Mouse (Mus musculus) heart, adult 18-20 months (tissue): Measurements from ENCODE around the gene Eif4e3. TPM values are rescaled to one million over a fixed set of nuclear protein-coding genes. Genes with fewer than 3 reads are reported as not detected.

Experiments
- DNase-seq, 2 experiments: peaks; one replicate each; pipeline ENCODE4 v3.0.0; 2021 to 2022; ENCODE audit warnings: mixed read lengths in 1 of 2
- long read RNA-seq, 2 experiments: library from polyadenylated mRNA; stranded (forward); transcript quantifications; one replicate each; pipeline ENCODE4 v2.0.0; 2021
- total RNA-seq, 2 experiments: library from RNA; stranded (reverse); gene quantifications; 2 replicates each; pipeline ENCODE4 v1.2.3; 2021

Gene Eif4e3
- 10 to 100 TPM; 44.5 to 45.6 TPM for total RNA-seq
- long read RNA-seq, experiment 1, transcript Eif4e3-201 (7 exons, 2,515 nt): major isoform, 86 of 95 reads
- long read RNA-seq, experiment 1, partial matches to known transcripts: 1 of 95 reads
- long read RNA-seq, experiment 1, other reads (novel, unspliced or antisense): 8 of 95 reads
- long read RNA-seq, experiment 2, transcript Eif4e3-201 (7 exons, 2,515 nt): major isoform, 41 of 44 reads
- long read RNA-seq, experiment 2, partial matches to known transcripts: 2 of 44 reads
- long read RNA-seq, experiment 2, other reads (novel, unspliced or antisense): 1 of 44 reads

DNA sequence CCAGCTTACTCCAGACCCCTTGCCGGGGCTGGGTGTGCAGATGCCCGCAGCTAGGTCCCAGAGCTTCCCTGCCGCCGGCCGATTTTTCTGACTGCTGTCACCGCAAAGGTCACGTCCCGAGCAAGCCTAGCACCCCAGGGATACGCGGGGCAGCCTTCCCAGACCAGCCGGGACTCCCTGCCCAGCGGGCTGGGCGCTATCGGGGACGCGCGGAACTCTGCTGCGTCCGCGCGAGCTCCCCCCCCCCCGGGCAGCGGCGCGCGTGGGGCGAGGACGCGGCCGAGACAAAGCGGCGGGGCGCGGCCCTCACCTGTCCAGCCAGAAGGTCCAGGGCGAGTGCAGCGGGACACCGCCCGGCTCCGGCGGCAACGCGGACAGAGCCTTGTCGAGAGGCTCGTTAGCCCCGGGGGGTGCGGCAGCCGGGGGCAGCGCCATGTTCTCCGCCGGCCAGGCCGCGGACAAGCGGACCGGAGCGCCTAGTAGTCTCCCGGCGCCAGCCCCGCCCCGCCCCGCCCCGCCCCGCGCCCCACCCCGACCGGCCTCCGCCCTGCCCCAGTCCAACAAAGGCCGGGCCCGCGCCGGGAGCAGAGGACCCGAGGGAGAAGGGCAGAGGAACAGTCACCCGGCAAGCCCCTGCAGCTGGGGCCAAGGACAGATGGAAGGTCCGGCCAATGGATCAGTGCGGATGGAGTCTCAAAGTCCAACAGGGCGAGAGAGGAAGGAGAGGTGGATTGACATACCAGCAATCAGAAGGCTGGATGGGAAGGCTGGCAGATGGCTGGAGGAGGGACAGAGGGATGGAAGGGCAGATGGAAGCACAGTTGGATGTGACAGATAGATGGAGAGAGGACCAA lies at the start of gene Eif4e3, which contains the start of gene Gm20696:
Gene Eif4e3 (minus strand): TSS at position 454 of the 854 bp plus-strand sequence.
Gene Gm20696 (minus strand): TSS at position 480 of the 854 bp plus-strand sequence.
- peak; percentile 78 to 82 for DNase-seq

DNA sequence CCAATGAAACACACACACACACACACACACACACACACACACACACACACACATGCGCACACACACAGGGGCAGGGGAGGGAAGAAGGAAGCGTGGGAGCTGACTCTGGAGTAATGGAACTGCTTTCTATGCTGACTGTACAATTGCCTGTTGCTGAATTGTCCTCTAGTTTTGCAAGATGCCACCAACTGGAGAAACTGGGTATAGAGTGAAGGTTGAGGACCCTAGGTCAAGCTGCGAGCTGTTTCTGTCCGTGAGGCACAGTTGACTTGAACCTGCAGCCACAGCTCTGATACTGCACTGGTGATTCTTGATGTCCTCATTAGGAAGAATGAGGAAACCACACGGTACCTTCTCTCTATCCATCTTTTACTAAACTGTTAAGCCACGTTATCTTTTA lies 49.3 kb upstream of the Eif4e3 start:
- DNase-seq: no peak

DNA sequence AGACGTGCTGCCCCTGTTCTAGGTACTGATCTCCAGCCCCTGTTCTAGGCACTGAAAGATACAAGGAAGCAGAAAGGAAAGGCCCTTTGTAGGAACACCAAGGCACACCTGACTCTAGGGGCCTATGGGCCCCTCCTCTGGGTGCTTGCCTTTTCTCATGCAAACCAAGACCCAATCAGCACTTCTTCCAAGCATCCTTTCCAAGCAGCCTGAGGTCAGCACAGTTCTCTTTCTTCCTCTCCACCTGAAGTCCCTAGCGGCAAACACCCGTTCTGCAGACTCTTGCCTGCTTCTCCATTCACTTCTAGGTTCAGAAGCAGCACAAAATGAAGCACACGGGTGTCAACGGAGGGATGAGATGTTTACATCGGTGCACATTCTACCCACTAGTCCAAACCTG lies 48.6 kb upstream of the Eif4e3 start:
- DNase-seq: no peak

DNA sequence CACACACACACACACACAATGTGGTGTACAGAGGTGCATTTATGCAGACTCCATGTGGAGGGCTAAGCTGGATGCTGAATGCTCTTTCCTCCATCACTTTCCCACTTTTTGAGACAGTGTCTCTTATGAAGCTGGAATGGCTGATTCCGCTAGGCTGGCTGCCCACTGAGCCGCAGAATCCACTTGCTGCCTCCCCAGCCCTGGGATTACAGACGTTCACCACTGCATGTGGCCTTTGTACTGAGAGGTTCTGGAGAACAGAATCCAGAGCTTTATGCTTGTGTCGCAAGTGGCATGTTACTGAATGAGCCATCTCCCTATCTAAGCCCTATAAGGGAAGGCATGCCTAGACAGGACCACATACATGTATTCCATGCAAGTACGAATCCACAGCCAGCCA lies 46.7 kb upstream of the Eif4e3 start:
- no peak for DNase-seq

DNA sequence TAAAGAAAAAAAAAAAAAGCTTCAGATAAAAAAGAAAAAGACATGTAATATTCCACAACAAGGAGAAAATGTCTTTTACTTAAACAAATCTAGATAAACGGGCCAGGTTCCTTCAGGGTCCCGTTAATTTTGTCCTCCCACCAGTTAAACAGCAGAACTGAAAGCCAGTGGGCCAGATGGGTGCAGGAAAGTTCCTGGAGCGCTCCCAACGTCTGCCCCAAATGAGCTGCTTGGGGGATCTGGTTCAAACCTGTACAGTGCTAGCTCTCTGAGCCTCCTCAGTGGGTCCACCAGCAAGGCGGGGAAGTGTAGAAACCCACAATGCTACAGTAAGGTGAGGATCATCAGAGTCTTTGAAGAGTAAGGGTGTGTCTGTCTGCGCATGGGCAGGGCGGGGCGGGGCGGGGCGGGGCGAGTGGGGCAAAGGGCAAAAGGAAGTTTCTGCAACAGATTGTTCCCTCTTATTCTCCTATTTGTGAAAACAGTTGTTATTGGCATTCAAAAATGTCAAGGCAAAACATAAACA lies 45.1 kb upstream of the Eif4e3 start:
- no peak for DNase-seq

DNA sequence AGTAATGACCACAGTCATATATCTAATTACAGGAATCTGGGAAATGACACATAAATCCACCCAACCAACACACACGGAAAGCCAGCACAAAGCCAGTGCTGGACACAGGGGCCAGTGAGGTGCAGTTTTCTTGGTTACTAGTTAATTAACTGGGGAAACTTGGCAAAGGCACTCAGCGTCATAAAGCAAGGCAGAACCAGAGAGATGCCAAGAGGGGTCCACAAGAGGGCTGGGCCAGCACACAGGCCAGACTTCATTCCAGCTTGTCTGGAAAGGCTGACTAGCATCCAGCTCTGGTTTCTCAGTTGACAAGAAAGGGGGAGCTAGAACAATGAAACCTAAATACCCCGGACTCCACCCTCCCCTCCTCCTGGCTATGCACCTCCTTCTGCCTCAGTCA lies 33.9 kb upstream of the Eif4e3 start:
- no peak for DNase-seq

DNA sequence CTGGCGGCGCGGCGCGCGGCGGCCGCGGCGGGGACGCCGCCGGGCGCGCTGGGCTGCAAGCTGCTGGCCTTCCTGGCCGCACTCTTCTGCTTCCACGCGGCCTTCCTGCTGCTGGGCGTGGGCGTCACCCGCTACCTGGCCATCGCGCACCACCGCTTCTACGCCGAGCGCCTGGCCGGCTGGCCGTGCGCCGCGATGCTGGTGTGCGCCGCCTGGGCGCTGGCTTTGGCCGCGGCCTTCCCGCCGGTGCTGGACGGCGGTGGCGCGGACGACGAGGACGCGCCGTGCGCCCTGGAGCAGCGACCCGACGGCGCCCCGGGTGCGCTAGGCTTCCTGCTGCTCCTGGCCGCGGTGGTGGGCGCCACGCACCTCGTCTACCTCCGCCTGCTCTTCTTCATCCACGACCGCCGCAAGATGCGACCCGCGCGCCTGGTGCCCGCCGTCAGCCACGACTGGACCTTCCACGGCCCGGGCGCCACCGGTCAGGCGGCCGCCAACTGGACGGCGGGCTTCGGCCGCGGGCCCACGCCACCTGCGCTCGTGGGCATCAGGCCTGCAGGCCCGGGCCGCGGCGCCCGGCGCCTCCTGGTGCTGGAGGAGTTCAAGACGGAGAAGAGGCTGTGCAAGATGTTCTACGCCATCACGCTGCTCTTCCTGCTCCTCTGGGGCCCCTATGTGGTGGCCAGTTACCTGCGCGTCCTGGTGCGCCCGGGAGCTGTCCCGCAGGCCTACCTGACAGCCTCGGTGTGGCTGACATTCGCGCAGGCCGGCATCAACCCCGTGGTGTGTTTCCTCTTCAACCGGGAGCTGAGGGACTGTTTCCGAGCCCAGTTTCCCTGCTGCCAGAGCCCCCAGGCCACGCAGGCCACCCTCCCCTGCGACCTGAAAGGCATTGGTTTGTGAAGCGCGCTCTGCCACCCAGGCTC lies 26.6 kb upstream of the Eif4e3 start:
- DNase-seq: peak in 1 of 2 experiments; percentile 7

DNA sequence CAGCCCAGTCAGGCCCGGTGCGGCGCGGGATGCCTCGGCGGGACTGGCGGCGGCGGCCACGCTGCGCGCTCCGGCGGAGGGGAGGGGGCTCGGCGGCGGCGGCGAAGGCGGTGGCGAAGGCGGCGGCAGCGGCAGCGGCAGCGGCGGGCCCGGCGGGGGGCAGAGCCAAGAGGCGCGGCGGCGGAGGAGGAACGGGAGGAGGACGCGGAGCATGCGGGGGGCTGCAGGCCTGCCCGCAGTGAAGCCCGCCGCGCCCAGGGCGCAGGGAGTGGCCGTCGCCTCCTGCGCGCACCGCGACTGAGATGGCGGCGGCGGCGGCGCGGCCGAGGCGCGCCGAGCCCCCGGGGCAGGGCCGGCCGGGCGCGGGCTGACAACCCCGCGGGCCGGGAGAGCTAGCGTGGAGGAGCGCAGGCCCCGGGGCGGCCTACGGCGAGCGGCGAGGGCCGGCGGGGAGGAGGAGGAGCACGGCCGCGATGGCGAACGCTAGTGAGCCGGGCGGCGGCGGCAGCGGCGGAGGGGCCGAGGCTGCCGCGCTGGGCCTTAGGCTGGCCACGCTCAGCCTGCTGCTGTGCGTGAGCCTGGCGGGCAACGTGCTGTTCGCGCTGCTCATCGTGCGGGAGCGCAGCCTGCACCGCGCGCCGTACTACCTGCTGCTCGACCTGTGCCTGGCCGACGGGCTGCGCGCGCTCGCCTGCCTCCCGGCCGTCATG lies 25.8 kb upstream of the Eif4e3 start, which contains the start of gene Gpr27:
Gene Gpr27 (plus strand): TSS at position 474 of the 710 bp plus-strand sequence.
- DNase-seq: peak; percentile 8 to 12

DNA sequence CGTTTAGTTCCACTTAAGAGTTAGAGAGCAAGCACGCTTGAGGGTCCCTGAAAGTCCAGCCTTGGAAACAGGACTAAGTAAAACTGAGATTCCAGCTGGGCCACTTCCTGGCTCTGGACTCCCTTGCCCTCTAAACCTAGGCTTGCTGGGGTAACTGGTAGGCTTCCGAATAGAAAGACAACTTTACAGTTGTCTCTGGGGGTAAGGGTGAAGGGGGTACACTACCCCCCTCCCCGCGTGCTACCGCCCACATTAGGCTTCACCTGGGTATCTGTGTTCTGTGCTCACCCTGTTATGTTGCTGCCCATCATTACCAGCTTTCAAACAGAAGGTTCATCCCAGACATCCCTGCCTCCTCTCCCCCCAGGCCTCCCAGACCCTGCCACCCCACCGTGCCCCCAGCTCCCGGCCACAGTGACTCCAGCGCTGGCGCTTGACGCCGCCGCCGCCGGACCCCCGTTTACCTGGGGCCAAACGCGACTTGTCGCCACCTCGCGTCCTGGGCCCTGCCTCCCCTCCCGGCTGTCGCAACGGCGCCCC lies 25.2 kb upstream of the Eif4e3 start:
- DNase-seq: no peak

DNA sequence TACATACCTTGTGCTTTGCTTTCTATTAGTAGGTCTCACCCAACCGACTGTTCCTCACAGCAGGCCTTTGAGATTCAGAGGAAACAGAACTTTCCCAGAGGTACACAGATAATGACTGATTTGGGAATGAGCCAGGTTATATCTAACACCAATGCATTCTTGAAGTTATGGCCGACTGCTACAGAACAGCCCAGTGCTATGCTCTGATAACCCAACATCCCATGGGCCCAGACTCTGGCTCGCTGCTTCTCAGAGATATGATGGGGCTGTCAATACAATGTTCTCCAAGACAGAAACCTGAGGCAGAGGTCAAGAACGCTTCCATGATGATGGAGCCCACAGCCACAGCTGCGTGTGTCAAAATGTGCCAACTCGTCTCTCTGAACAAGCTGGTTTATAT lies 21.9 kb upstream of the Eif4e3 start:
- DNase-seq: no peak

DNA sequence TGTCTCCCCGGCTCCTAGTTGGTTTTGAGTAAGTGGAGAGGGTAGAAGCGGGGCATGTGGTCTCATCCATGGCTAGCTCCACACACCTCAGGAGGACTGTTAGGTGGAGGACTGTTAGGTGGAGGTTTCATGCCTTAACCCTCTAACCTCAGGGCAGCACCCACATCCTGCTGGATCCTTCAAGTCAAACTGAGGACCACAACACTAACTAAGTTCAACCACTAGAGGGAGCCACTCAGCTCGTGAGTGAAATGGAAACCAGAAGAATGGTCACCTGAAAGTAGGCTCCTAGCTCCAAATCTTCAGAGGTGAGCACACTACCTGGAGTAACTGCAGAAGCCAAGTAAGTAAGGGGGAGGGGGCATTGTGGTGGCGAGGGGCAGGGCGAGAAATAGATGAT lies 18.3 kb upstream of the Eif4e3 start:
- peak in 1 of 2 experiments; percentile 14 for DNase-seq

DNA sequence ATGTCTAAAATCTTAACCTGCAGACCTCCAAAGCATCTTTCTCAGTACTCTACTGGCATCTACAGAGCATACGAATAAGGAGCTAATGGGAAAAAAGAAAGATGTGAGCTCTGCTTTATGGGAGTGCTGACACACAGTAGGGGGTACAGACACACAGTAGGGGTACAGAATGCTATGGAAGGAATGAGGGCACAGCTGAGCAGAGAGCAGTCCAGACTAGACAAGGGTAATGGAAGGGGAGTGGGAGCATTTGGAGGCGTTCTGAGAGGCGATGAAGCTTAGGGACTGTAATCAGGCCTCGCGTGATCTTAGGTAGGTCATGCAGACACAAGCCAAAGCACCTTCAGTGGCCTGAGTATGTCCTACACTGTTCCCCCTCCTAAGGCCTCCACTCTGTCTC lies 17.4 kb upstream of the Eif4e3 start:
- DNase-seq: no peak

DNA sequence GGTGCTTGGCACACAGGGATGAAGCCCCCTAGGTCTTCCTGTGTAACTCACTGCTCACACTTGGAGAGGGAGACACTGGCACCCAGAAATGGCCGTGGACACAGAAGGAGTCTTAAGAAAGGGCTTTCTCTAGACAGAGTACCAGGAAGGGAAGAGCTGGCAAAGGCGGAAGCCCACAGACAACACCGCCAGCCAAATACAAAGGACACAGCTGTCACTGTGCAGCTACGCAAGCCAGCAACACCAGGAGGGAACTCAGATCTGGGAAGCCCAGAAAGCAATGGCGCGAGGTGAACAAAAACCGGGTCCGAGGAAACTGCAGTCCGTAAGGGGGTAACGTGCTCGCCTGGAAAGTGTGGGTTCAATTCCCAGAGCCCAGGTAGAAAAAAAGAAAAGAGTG lies 11.5 kb upstream of the Eif4e3 start:
- DNase-seq: no peak

DNA sequence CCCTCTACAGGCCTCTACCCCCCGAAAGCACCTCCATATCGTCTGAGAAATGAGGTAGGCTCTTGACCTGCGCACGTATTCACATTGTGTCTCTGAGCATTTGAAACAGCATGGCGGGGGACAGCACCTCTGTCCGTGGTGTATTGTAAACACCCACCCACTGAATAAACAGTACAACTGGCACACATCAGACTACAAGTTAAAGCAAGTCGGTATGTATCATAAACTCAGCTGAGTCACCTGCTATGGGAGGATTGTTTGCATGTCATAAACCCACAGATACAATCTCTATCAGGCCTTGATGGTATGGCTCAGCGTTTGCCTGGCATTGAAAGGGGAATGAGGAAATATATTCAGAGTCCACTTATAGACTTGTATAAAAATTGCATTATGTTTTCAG lies 10.8 kb upstream of the Eif4e3 start:
- DNase-seq: no peak

DNA sequence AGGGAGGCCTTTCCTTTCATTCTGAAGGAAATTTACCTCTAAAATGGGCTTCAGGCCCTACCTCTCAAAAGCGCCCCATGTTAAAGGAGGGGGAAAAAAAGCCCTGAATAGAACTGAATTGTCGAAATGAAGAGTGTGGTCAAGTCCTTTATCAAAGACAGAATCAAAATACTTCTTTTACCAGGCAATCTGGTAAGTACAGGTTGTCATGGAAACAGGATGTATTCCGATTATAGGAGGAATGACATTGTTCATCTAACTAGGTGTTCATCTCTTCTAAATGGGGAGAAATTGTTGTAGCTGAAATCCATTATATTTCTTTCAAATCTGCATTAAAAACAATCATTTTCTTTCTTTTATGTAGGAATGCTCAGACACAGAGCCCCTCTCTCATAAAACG lies 7.9 kb upstream of the Eif4e3 start:
- DNase-seq: no peak

DNA sequence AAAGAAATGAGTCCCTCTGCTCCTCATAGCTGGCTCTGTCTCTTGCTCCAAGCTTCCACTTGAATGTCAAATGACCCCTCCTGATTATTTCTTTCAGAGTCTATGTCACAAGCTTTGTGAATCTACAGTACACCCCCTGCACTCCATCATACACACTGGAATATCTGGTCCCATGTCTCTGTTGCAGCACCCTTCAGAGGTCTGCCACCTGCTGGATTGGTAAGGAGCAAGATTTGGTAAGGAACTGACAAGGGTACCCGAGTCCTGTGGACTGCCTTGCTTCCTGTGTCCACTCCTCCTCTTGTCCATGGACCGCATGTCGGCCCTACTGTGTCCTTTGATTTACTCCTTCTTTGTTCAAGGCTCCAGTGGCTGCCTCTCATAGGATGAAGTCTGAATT lies 5.2 kb upstream of the Eif4e3 start:
- DNase-seq: no peak

DNA sequence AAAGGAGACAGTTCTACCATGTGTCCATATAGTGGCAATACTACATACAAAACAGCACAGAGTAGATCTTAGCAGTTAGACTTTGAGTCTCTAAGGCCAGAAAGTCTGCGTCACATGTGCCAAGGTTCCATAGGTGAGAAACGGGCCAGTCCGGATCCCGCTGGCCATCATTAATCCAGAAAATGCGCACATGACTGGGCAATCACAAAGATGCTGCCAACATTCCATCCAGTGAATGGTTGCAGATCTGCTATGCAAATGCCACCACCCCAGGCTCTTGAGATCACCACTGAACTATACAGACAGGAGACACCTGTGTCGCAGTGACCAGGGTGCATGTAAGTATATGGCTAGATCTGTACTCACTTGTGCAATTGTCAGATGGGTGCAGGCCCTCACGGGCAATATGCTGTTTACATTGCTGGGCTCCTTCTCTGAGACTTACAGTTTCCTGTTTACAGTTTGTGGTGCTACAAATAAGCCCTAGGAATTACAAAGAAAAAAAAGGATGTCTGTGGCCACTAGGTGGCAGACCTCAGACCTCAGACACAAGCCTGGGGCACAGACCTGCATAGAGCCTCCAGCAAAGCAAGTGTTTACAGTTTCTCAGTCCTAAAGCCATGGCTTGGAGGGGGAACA lies 4.0 kb upstream of the Eif4e3 start:
- peak; percentile 53 to 69 for DNase-seq

DNA sequence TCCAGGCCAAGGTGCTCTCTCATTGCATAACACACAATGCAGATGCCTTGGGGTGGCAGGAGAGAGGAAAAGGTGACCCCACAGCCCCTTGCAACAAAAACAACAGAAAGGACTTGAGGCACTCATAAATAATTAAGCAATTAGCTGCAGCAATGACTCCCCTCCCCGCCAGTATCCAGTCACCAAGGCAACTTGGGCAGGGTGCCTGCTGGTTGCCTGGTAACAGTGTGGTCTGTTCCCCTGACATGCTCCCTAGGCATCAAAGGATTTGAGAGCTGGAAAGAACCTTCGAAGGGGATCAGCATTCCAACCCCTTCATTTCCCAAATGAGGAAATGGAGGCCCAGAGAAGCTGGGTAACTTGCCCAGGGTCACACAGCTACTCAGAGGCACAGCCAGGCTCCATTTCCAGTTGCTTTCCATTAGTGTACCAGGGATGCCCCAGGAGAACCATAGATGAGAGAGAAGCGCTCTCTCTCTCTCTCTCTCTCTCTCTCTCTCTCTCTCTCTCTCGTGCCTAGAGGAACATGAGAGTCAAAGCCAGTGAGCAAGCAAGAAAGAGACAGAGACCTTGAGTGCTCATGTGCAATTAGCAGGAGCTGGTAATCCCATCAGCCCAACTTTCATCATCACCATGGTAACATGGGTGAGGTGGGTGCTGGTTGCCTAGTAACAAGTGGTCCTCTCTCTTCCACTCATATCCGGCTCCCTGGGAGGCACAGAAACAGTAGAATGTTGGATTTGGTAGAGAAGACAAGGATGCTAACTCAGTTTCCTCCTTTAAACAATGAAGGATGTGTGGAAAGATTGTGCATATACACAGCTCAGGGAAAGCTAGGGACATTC lies 3.1 kb upstream of the Eif4e3 start:
- DNase-seq: no peak

DNA sequence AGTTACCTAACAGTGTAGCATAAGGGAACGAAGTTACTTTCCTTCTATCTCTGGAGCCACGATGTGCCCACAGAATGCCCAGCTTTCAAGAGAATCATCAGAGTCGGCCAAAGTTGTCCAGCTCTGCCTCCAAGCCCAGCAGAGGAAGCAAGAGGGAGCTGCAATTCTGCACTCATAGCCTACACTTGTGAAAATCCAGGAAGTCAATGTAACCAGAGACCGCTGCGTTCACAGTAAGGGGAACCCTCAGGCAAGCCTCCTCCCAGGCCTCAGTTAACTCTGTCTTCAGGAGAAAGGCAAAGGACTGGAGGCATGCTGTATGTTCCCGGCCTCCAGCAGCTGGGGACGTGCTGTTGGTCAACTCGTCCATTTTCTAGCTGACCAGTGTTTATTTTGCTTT lies 719 bp upstream of the Eif4e3 start:
- DNase-seq: peak in 1 of 2 experiments; percentile 44
